Mouse (Mus musculus) lung, postnatal 0 days (tissue): ENCODE results near the gene Otoa.

Source experiments
- CTCF ChIP-seq: IDR thresholded peaks from 2 replicates; pipeline ENCODE4 v1.5.1; 2016; ENCODE audit warnings: antibody characterized with exemption, mild to moderate bottlenecking
- EP300 ChIP-seq: IDR thresholded peaks from 2 replicates; pipeline ENCODE4 v1.6.1; 2016; ENCODE audit warnings: antibody characterized with exemption, mild to moderate bottlenecking, control low read depth

DNA sequence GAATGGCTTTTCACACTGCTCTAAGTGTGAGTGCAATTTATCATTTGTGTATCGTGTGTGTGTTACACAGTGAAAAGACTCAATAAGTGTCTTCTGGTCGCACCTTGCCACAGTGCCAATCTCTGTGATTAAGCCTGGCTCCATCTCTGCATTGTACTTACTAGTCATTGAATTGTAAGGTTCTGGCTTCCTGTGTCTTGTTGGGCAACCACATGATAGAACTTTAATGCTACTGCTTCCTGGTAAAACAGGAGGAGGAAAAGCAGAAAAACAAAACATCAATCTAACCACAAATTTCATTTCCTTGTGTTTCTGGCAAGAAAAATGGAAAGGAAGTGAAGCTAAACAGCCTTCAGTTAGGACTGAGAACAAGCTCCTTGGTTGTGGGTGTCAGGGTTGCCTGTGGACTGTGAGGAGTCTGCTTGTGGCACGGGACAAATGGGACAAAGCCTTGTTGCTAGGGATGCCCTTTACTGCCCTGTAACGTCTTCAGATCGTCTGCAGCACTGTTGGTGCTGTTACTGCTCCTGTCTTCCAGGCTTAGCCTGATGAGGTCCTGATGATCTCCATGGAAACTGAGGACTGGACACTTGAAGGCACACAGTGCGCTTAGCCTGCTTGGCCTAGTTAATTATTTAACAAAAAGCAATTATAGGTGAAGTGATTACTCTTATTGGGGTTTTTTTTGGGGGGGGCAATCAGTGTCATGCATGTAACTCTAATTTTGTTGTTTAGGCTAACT is 21.8 kb upstream of the Otoa start:
- no peak for TF ChIP-seq CTCF
- no peak for TF ChIP-seq EP300
